Mouse (Mus musculus) stomach, postnatal 0 days (tissue): Measurements from ENCODE around the gene Nprl2.

Experiments
- CTCF ChIP-seq: IDR thresholded peaks from 2 replicates; pipeline ENCODE4 v1.5.1; 2016; ENCODE audit warnings: antibody characterized with exemption, low read depth, mild to moderate bottlenecking, moderate library complexity
- EP300 ChIP-seq: optimal IDR thresholded peaks from 2 replicates; pipeline ENCODE3; 2016; ENCODE audit warnings: antibody characterized with exemption

DNA sequence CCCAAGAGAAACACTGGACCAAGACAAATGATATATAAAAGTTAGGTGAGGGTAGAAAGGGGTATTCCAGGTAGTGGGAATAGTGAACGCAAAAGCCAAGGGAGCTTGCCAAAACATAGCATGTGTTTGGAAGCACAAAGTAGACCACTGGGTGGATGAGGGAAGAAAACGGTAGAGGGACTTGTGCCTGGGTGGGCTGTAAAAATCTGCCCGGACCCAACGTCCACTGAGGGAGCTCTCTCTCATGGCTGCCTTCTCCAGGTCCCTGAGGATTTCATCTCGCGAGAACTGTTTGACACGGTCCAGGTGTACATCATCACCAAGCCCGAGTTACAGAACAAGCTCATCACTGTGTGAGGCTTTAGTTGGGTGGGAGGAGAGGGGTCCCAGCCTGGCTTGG lies 695 bp downstream of the Nprl2 start:
- TF ChIP-seq CTCF (no peak), EP300 (no peak)
